Mouse (Mus musculus) gastrocnemius, postnatal 10 days (tissue): ENCODE data around the gene Olfr148. TPM values are rescaled to one million over a fixed set of nuclear protein-coding genes. Genes with fewer than 3 reads are reported as not detected.

Source experiments
- DNase-seq: peaks from one replicate; pipeline ENCODE4 v3.0.0; 2021; ENCODE audit warnings: mixed read lengths
- long read RNA-seq, 2 experiments: library from polyadenylated mRNA; stranded (forward); transcript quantifications; one replicate each; pipeline ENCODE4 v2.0.0; 2021
- total RNA-seq, 2 experiments: library from RNA; stranded (reverse); gene quantifications; 2 replicates each; pipeline ENCODE4 v1.2.3; 2021

Olfr148 gene
- total RNA-seq = not detected
- long read RNA-seq, experiment 1 = 0 reads
- long read RNA-seq, experiment 2 = 0 reads

GRCm38 (mm10) chr9:39610355-39610754 is at the start of gene Olfr148:
Gene Olfr148, plus strand, starts transcription at chr9:39610655.
- no peak for DNase-seq

- no peak for DNase-seq
Observed at GRCm38 (mm10) chr9:39575469-39575868, 35.0 kb upstream of the Olfr148 start, which contains the start of gene Olfr959. Gene Olfr959, minus strand, starts transcription at chr9:39575569.

GRCm38 (mm10) chr9:39577050-39577449 is 33.4 kb upstream of the Olfr148 start:
- no peak for DNase-seq

DNA sequence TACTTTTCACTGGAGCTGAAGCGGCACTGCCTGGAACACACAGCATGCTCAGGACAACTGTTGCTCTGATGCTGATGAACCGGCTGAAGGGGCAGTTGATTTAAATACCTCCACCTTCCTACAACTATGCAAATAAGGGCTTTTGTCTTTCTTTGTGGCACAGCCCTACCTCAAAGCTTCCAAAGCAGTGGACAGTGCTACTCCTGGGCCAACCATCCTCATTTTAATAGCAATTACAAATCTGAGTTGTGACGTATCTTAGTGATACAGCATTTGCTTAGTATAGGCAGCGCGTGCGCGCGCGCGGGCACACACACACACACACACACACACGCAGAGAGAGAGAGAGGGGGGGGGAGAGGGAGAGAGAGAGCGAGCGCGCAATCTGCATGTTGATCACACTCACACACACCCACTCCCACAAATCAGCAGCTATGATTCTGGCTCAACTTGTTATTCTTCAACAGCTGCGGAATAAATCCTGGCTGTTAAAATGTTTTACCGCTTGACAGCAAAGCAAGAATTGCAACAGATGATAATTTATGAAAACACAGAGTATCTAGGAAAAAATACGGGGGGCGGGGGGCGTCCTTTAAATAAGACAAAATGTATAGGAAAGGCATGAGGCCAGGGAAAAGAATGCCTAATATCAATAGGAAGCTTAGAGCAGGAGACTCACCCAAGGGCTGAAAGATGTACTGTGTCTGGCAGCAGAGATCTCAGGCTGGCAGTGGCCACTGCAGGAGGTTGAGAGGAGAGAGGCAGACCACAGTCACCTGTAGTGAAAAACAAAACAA is 7.7 kb upstream of the Olfr148 start:
- no peak for DNase-seq

- DNase-seq = peak; percentile 35
Observed at GRCm38 (mm10) chr9:39603333-39603845, 7.1 kb upstream of the Olfr148 start.

DNA sequence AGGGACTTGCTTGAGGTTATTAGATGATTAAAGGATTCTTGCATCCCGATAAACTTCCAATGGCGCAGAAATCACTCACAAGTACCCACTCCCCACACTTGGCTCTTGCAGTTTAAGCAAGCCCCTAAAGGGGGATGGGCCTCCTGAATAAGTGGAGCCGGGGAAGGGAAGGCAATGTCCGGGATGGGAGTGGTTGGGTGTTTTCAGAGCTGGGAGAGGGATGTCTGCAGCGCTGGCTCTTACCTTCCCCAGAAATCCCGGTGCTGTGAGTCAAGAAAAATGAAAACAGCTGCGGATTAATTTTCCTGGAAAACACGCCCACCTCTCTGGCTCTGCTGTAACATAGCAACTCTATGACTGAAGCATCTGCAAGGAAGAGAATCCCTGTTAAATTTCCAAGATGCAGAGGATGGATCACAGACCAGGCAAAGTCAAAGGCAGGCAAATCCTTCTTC is 6.4 kb upstream of the Olfr148 start, which contains the start of gene AW551984:
TSS of gene AW551984 (minus strand) at position 405 of the 455 bp plus-strand sequence.
- peak; percentile 15 for DNase-seq

- no peak for DNase-seq
Observed at GRCm38 (mm10) chr9:39608497-39608896, 2.0 kb upstream of the Olfr148 start.

GRCm38 (mm10) chr9:39611953-39612352 is 1.5 kb downstream of the Olfr148 start:
- peak; percentile 17 for DNase-seq

DNA sequence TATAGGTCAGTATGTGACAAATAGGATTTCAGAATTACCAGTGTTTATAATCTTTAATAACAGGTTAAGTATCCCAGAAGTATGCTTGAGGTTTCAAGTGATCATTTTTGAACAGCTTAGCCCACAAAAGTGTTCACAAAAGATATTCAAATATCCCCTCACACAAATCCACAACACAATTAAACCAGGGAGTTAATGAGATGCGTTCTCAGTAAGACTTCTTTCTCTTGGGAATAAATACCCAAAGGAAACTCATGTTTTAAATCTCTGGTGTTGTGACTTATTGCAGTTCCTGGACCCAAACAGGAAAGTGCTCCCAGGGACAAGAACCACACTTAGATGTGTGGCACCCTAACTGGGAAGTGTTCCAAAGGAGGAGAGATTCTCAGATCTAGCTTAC is 10.6 kb downstream of the Olfr148 start, which contains the start of gene Olfr960:
TSS of gene Olfr960 (plus strand) at position 301 of the 400 bp plus-strand sequence.
- DNase-seq = no peak

- DNase-seq = no peak
Observed at GRCm38 (mm10) chr9:39623783-39624182, 13.3 kb downstream of the Olfr148 start.

DNA sequence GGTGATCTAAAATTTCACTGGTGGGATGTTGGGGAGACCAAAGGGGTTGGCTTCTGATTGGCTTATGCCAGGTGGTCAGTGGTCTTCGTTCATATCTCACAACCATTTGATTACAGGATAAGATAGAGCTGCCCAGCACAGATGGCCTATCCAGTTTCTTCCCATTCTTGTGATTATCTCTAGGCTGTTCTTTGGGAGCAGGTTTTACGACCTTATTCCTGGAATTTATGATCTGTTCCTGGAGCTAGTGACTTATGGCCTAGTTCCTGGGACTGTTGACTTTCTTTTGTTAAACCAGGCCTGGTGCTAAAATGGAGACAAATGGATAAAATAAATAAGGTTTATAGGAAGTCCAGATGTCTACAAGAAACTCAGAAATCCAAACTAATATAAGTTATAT is 14.3 kb downstream of the Olfr148 start:
- DNase-seq = no peak

DNA sequence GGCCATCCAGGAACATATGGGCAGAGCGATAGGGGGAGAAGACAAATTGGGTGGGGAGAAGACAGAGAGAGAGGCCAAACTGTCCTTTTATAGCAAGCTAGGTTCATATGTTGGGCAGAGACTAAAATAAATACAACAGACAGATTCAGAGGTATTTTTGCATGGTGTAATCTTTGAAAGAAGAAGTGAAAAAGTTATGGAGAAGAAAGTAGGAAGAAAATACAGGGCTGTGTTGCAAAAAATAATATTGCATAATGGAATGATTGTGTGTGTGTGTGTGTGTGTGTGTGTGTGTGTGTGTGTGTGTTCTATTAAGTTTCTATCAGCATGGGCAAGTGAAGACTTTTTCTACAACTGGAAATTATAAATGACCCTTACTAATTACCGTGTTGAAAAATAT is 18.6 kb downstream of the Olfr148 start:
- no peak for DNase-seq

DNA sequence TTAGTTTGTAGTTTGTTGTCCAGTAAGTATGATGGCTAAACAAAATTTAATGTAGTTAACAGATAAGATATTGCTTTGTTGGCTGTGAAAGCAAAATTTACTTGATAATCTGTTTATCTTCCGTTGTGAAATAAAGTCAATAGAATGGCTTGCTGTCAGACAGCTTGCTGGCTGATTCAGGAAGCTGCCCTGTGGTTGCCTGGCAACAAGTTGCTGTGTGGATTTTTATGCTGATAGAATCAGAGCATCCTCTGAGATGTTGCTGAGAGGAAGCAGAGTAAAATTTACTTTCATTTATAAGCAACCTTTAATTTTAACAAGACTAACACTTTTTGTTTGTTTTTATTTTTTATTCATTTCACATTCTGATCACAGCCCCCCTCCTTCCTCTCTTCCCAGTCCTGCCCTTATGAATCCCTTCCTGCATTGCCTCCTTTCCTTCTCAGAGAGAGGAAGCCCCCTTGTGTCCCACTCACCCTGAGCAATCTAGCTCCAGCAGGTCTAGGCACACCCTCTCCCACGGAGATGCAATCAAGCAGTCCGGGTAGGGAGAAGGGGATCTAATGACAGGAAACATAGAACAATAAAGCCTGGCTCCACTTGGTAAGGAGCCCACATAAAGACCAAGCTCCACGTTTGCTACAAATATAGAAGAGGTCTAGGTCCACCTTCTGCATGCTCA is 23.6 kb downstream of the Olfr148 start:
- DNase-seq = no peak

GRCm38 (mm10) chr9:39644785-39645184 is 34.3 kb downstream of the Olfr148 start, which contains the start of gene Olfr961:
Gene Olfr961, plus strand, starts transcription at chr9:39645085.
- no peak for DNase-seq

GRCm38 (mm10) chr9:39647382-39647781 is 36.9 kb downstream of the Olfr148 start:
- DNase-seq = no peak

- DNase-seq = no peak
Observed at GRCm38 (mm10) chr9:39654756-39655396, 44.4 kb downstream of the Olfr148 start.

Other genes with a start within 250 kb of the Olfr148 start
- not detected for gene Olfr951, start 223.2 kb upstream of the Olfr148 start, total RNA-seq
- gene Olfr952, start 183.5 kb upstream of the Olfr148 start, total RNA-seq = not detected
- gene Olfr954, start 154.0 kb upstream of the Olfr148 start, total RNA-seq = not detected
- not detected for gene Olfr955, start 138.7 kb upstream of the Olfr148 start, total RNA-seq
- gene Olfr44, start 116.7 kb upstream of the Olfr148 start, total RNA-seq = not detected
- gene Olfr957, start 94.8 kb upstream of the Olfr148 start, total RNA-seq = not detected
- gene Olfr958, start 56.6 kb upstream of the Olfr148 start, total RNA-seq = not detected
- gene Olfr959, start 35.1 kb upstream of the Olfr148 start, total RNA-seq = not detected
- gene AW551984, start 6.3 kb upstream of the Olfr148 start, total RNA-seq = 100 to 1,000 TPM; 113 to 117 TPM
- not detected for gene Olfr960, start 10.7 kb downstream of the Olfr148 start, total RNA-seq
- gene Olfr961, start 34.4 kb downstream of the Olfr148 start, total RNA-seq = not detected
- gene Olfr963, start 56.5 kb downstream of the Olfr148 start, total RNA-seq = not detected
- not detected for gene Olfr149, start 96.5 kb downstream of the Olfr148 start, total RNA-seq
- gene Olfr965, start 100.7 kb downstream of the Olfr148 start, total RNA-seq = not detected
- gene Olfr150, start 120.3 kb downstream of the Olfr148 start, total RNA-seq = not detected
- not detected for gene Olfr967, start 135.6 kb downstream of the Olfr148 start, total RNA-seq
- not detected for gene Olfr968, start 172.6 kb downstream of the Olfr148 start, total RNA-seq
- gene Olfr969, start 180.3 kb downstream of the Olfr148 start, total RNA-seq = not detected
- not detected for gene Olfr970, start 198.2 kb downstream of the Olfr148 start, total RNA-seq
- gene Olfr971, start 226.2 kb downstream of the Olfr148 start, total RNA-seq = not detected